Mouse (Mus musculus) forebrain, postnatal 0 days (tissue): ENCODE measurements around the gene Srp9. TPM values are rescaled to one million over a fixed set of nuclear protein-coding genes. Genes with fewer than 3 reads are reported as not detected.

Experiments
- ATAC-seq: fragments of 200-750 bp; cut with Nextera tagmentation; 2 replicates; pipeline ENCODE4 v1.8.0; 2017; ENCODE audit warnings: mild to moderate bottlenecking, moderate library complexity
- DNase-seq: peaks from one replicate; pipeline ENCODE4 v3.0.0-alpha.2; 2015
- H3K27ac ChIP-seq: fragments of 300-500 bp; sonication (generic); 2 replicates; pipeline ENCODE4 v1.5.1; 2014; ENCODE audit warnings: low read depth, mild to moderate bottlenecking, antibody characterized with exemption, low read length, moderate library complexity, mixed read lengths
- H3K27me3 ChIP-seq: fragments of 300-500 bp; sonication (generic); 2 replicates; pipeline ENCODE4 v1.6.1; 2014; ENCODE audit warnings: mild to moderate bottlenecking, low read length, mixed read lengths; ENCODE audit not compliant: insufficient read depth
- H3K36me3 ChIP-seq: fragments of 300-500 bp; sonication (generic); 2 replicates; pipeline ENCODE4 v1.6.1; 2014; ENCODE audit warnings: mild to moderate bottlenecking, moderate library complexity; ENCODE audit not compliant: insufficient read depth
- H3K4me1 ChIP-seq: fragments of 300-500 bp; sonication (generic); 2 replicates; pipeline ENCODE4 v1.6.1; 2014; ENCODE audit warnings: antibody characterized with exemption; ENCODE audit not compliant: insufficient read depth
- H3K4me2 ChIP-seq: fragments of 300-500 bp; sonication (generic); 2 replicates; pipeline ENCODE4 v1.6.1; 2014; ENCODE audit warnings: low read depth, mild to moderate bottlenecking, moderate library complexity
- H3K4me3 ChIP-seq: fragments of 300-500 bp; sonication (generic); 2 replicates; pipeline ENCODE4 v1.5.1; 2014; ENCODE audit warnings: low read depth, low read length, mixed read lengths
- H3K9ac ChIP-seq: fragments of 300-500 bp; sonication (generic); 2 replicates; pipeline ENCODE4 v1.6.1; 2014; ENCODE audit warnings: mild to moderate bottlenecking
- H3K9me3 ChIP-seq: fragments of 300-500 bp; sonication (generic); 2 replicates; pipeline ENCODE4 v1.6.1; 2016; ENCODE audit warnings: low read length
- CTCF ChIP-seq: sonication (generic); IDR thresholded peaks from 2 replicates; pipeline ENCODE4 v1.5.1; 2016; ENCODE audit warnings: antibody characterized with exemption, control low read depth, low read depth
- WGBS: fragments of 180-500 bp; shearing (Covaris S2); extraction: QIAGEN DNeasy Blood & Tissue Kit; methylation state at CpG from one replicate; pipeline ENCODE4 v1.1.7; 2014; 5-methylcytosine and 5-hydroxymethylcytosine counted together
- polyA plus RNA-seq: library from polyadenylated mRNA; unstranded; fragments of >200 nt; fragmentation: Nextera tagmentation; extraction: Ambion mirVana; gene quantifications from 2 replicates; pipeline ENCODE4 v1.2.1, GENCODE M21; 2015
- total RNA-seq: library from RNA; depleted of rRNA; stranded (reverse); fragments of >200 nt; gene quantifications from 2 replicates; pipeline ENCODE4 v1.2.3, GENCODE M21; 2014

Gene Srp9
- total and polyA plus RNA-seq, 2 experiments from 2014 or later, result 82.9 to 150 TPM

DNA sequence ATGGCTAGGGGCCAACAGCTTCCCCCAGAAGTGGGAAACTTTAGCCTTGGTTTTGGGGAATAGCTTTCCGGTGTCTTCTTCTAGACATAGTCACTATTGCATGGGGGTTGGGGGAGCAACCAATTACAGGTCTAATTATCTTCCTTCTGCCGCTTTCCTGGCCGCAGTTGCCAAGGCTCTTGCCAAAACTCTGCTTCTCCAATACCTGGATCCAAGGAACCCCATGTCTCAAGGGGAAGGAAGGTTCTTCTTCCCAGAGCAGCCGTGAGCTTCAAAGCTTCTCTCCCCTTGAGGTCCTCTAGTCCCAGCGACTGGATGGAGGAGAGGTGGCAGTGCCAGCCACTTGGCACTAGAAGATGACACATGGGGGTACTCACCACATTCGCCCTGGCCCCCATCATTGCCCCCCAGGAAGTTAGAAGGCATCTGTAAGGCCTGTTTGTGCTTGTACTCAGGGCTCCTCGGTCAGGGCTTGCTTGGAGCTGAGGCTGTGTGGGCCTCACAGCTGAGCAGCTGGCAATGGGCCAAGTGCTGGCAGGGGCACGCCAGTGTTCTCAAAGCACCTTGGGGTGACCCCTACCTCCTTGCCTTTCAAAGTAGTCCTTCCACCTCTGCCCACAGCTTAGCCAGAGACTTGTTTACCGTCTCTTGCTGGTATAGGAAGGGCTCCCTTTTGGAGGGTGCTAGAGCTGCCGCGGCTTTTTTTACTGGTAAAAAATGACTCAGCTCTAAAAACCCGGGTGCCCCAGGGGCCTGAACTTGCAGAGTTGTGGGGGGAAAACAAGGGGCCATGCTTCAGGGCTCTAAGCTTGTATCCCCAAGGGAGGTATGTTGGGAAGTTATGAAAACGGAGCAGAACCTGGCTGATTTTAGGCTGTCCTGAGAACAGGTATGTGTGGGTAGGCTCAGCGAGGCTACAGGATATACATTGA lies 12.9 kb upstream of the Srp9 start:
- H3K27me3 ChIP-seq, result 0 out of 2 replicates have a peak, but pooled peaks cover 6% of the 10 kb centered on the region
- H3K9ac ChIP-seq, result no peak overlapping the region
- no peak overlapping the region for H3K4me2 ChIP-seq
- H3K36me3 ChIP-seq, result no peaks in the 10 kb centered on the region
- no peak overlapping the region for H3K27ac ChIP-seq
- no peak for ATAC-seq
- WGBS, result 62% methylated on average over 14 of the region's 14 CpGs
- DNase-seq, result no peak
- no peak overlapping the region for H3K4me3 ChIP-seq
- no peaks in the 10 kb centered on the region for H3K9me3 ChIP-seq
- H3K4me1 ChIP-seq, result 0 out of 2 replicates have a peak, but pooled peaks cover 3% of the 10 kb centered on the region
- TF ChIP-seq CTCF, result no peak

GRCm38 (mm10) chr1:182112385-182112784 lies 12.2 kb upstream of the Srp9 start:
- H3K9ac ChIP-seq, result no peak overlapping the region
- 0 out of 2 replicates have a peak, but pooled peaks cover 6% of the 10 kb centered on the region for H3K27me3 ChIP-seq
- H3K4me1 ChIP-seq, result 0 out of 2 replicates have a peak, but pooled peaks cover 3% of the 10 kb centered on the region
- no peak overlapping the region for H3K4me3 ChIP-seq
- H3K9me3 ChIP-seq, result no peaks in the 10 kb centered on the region
- no peak overlapping the region for H3K4me2 ChIP-seq
- DNase-seq (no peak), ATAC-seq (no peak)
- no peak overlapping the region for H3K27ac ChIP-seq
- 89% methylated on average over 15 of the region's 15 CpGs for WGBS
- no peak for TF ChIP-seq CTCF
- no peaks in the 10 kb centered on the region for H3K36me3 ChIP-seq

- no peak for TF ChIP-seq CTCF
- Histone ChIP-seq H3K27ac (no peak overlapping the region), H3K9ac (no peak overlapping the region), H3K9me3 (no peaks in the 10 kb centered on the region), H3K4me3 (no peak overlapping the region), H3K36me3 (no peaks in the 10 kb centered on the region), H3K27me3 (0 out of 2 replicates have a peak, but pooled peaks cover 6% of the 10 kb centered on the region), H3K4me2 (no peak overlapping the region), H3K4me1 (0 out of 2 replicates have a peak, but pooled peaks cover 3% of the 10 kb centered on the region)
- no peak for ATAC-seq
- 89% methylated on average over 11 of the region's 11 CpGs for WGBS
- no peak for DNase-seq
Observed at GRCm38 (mm10) chr1:182113131-182113530, 11.4 kb upstream of the Srp9 start.

DNA sequence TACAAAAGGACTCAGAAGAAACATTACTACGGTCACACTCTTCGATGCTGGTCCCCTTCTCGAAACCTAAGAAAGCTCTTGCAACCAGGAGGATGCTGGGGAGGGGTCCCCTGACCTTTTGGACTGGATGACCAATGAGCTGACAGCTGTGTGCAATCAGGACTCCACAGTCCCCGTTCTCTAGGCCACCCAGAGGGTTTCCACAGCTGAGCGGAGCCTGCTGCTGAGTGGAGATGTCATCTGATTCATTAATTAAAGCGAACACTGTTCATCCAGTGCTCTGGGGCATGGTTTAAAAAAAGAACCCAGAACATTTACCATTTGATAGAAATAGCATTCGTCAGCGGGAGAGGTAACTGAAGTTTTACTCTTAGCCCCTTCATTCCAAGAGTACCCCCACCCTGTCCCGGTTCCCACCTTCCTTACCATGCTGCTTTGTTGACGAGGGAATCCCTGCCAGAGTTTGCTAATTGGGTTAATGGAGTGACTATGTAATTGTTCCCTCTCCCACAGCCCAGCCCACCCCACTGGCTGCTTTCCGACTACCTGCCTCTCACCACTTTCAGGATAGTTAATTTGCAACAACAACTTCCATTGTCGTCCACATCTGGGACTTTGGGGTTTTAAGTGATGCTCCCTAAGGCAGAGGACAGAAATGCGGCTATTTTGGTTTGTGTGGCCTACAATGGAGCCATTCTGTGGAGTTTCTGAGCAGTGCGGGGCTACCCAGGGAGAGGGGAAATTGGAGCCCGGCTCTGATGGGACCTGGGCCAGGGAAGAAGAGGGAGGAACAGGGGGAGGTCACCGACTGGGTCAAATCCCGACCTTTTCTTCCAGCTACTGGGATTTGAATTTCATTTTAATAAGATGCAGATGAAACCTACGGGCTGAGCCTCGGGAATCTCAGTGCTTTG lies 10.7 kb upstream of the Srp9 start:
- no peak for ATAC-seq
- no peak overlapping the region for H3K4me2 ChIP-seq
- DNase-seq, result no peak
- H3K4me1 ChIP-seq, result 0 out of 2 replicates have a peak, but pooled peaks cover 3% of the 10 kb centered on the region
- 0 out of 2 replicates have a peak, but pooled peaks cover 6% of the 10 kb centered on the region for H3K27me3 ChIP-seq
- no peak overlapping the region for H3K27ac ChIP-seq
- TF ChIP-seq CTCF, result no peak
- 14% methylated on average over 19 of the region's 19 CpGs for WGBS
- H3K4me3 ChIP-seq, result no peak overlapping the region
- no peak overlapping the region for H3K9ac ChIP-seq
- no peaks in the 10 kb centered on the region for H3K36me3 ChIP-seq
- no peaks in the 10 kb centered on the region for H3K9me3 ChIP-seq

- Histone ChIP-seq H3K9me3 (no peaks in the 10 kb centered on the region), H3K36me3 (no peaks in the 10 kb centered on the region), H3K4me2 (no peak overlapping the region), H3K9ac (no peak overlapping the region), H3K4me1 (0 out of 2 replicates have a peak, but pooled peaks cover 3% of the 10 kb centered on the region), H3K27me3 (0 out of 2 replicates have a peak, but pooled peaks cover 6% of the 10 kb centered on the region), H3K27ac (no peak overlapping the region), H3K4me3 (no peak overlapping the region)
- no peak for ATAC-seq
- peak; percentile 76 for TF ChIP-seq CTCF
- 22% methylated on average over 5 of the region's 5 CpGs for WGBS
- peak; percentile 31 for DNase-seq
Observed at GRCm38 (mm10) chr1:182115197-182115596, 9.3 kb upstream of the Srp9 start.

- Histone ChIP-seq H3K36me3 (no peaks in the 10 kb centered on the region), H3K9me3 (no peaks in the 10 kb centered on the region), H3K27me3 (0 out of 2 replicates have a peak, but pooled peaks cover 6% of the 10 kb centered on the region), H3K4me1 (0 out of 2 replicates have a peak, but pooled peaks cover 3% of the 10 kb centered on the region), H3K4me3 (no peak overlapping the region), H3K4me2 (no peak overlapping the region), H3K9ac (no peak overlapping the region), H3K27ac (no peak overlapping the region)
- DNase-seq (peak; percentile 60), ATAC-seq (peak; percentile 66; the same call in 1 of the 2 replicates)
- WGBS, result 52% methylated on average over 7 of the region's 7 CpGs
- peak; percentile 60 for TF ChIP-seq CTCF
Observed at GRCm38 (mm10) chr1:182115651-182116408, 8.7 kb upstream of the Srp9 start.
